Mouse (Mus musculus): ENCODE results near the gene Best3.
A peak's percentile ranks its signal among the peaks of the same experiment; 100 is the strongest.
"Not testable (repeated sequence)": the region's sequence is repeated elsewhere in the genome, so short reads cannot be mapped to it uniquely, and the experiment has no call there.

Best3 gene

GRCm38 (mm10) chr10:116980273-116980672 lies 5.8 kb upstream of the Best3 start:
- no peak for DNase-seq

- peak in 1 of 2 experiments; percentile 40 for DNase-seq
These were observed 5.2 kb upstream of the Best3 start for GRCm38 (mm10) chr10:116980888-116981287.

GRCm38 (mm10) chr10:116982526-116982925 lies 3.6 kb upstream of the Best3 start:
- no peak for DNase-seq

GRCm38 (mm10) chr10:116984836-116985235 lies 1.3 kb upstream of the Best3 start:
- DNase-seq, result no peak

GRCm38 (mm10) chr10:116993971-116994370 lies 7.9 kb downstream of the Best3 start:
- DNase-seq, result peak in 1 of 2 experiments; percentile 49

- DNase-seq, result no peak
These were observed 9.0 kb downstream of the Best3 start for GRCm38 (mm10) chr10:116995162-116995561.

GRCm38 (mm10) chr10:116995584-116996235 lies 9.6 kb downstream of the Best3 start:
- no peak for DNase-seq

GRCm38 (mm10) chr10:116996236-116996600 lies 10.1 kb downstream of the Best3 start:
- peak; percentile 40 to 70 for DNase-seq

GRCm38 (mm10) chr10:116998716-116999455 lies 12.8 kb downstream of the Best3 start:
- DNase-seq, result no peak

- DNase-seq, result no peak
These were observed 14.9 kb downstream of the Best3 start for GRCm38 (mm10) chr10:117000975-117001374.

- DNase-seq, result no peak
These were observed 18.6 kb downstream of the Best3 start for GRCm38 (mm10) chr10:117004695-117005094.

- DNase-seq, result no peak
These were observed 19.8 kb downstream of the Best3 start for GRCm38 (mm10) chr10:117005707-117006464.

- DNase-seq, result no peak
These were observed 23.6 kb downstream of the Best3 start for GRCm38 (mm10) chr10:117009691-117010090.

GRCm38 (mm10) chr10:117011047-117011446 lies 24.9 kb downstream of the Best3 start:
- DNase-seq, result no peak

GRCm38 (mm10) chr10:117013689-117014390 lies 27.7 kb downstream of the Best3 start:
- peak in 1 of 2 experiments; percentile 45 for DNase-seq

- no peak for DNase-seq
These were observed 28.5 kb downstream of the Best3 start for GRCm38 (mm10) chr10:117014565-117014964.

- no peak for DNase-seq
These were observed 32.2 kb downstream of the Best3 start for GRCm38 (mm10) chr10:117018281-117018840.

GRCm38 (mm10) chr10:117021020-117021754 lies 35.1 kb downstream of the Best3 start:
- no peak for DNase-seq

GRCm38 (mm10) chr10:117023693-117024092 lies 37.6 kb downstream of the Best3 start:
- peak in 1 of 2 experiments; percentile 30 for DNase-seq

- not testable (repeated sequence) for DNase-seq
These were observed 39.7 kb downstream of the Best3 start for GRCm38 (mm10) chr10:117025776-117026175.

- DNase-seq, result no peak
These were observed 40.1 kb downstream of the Best3 start for GRCm38 (mm10) chr10:117026176-117026575.

- DNase-seq, result no peak
These were observed 45.0 kb downstream of the Best3 start for GRCm38 (mm10) chr10:117031160-117031559.
